Mouse (Mus musculus): Measurements from ENCODE around the gene Rpl4.

DNA sequence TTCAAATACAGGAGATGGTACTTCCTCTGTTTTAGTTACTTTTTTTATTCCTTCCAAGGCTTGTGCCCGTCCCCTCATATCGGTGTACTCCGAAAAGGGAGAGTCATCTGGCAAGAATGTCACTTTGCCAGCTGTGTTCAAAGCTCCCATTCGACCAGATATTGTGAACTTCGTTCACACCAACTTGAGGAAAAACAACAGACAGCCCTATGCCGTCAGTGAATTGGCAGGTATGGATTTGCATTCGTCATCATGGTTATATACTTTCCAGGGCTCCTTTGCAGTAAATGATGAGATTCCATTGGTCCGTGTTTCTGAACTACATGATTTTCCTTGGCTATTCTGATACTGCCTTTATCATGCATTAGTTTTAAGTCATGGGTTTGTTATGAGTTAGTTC is 1.6 kb downstream of the Rpl4 start:
- no peak for TF ChIP-seq CTCF (IDR thresholded peaks at IDR 0.05; ENCODE audit: borderline replicate concordance, insufficient read depth, low read length)
- no peak for TF ChIP-seq POLR2A (IDR thresholded peaks at IDR 0.05; ENCODE audit: low read depth, low read length)
